Mouse (Mus musculus): Measurements from ENCODE around the gene Stxbp3.

The Stxbp3 gene

GRCm38 (mm10) chr3:108796386-108796785, 43.9 kb downstream of the Stxbp3 start:
- ATAC-seq (ENCODE audit: low TSS enrichment): no peak

- ATAC-seq (ENCODE audit: low TSS enrichment): no peak
Measured at GRCm38 (mm10) chr3:108795554-108796299, 44.6 kb downstream of the Stxbp3 start.

GRCm38 (mm10) chr3:108794780-108795179, 45.5 kb downstream of the Stxbp3 start:
- no peak for ATAC-seq (ENCODE audit: low TSS enrichment)

- ATAC-seq (ENCODE audit: low TSS enrichment): no peak
Measured at GRCm38 (mm10) chr3:108792420-108792819, 47.9 kb downstream of the Stxbp3 start.

- ATAC-seq (ENCODE audit: low TSS enrichment): peak; percentile 69
Measured at GRCm38 (mm10) chr3:108791054-108791706, 49.1 kb downstream of the Stxbp3 start.

- no peak for ATAC-seq (ENCODE audit: low TSS enrichment)
Measured at GRCm38 (mm10) chr3:108790499-108790898, 49.8 kb downstream of the Stxbp3 start.

GRCm38 (mm10) chr3:108789299-108789698, 51.0 kb downstream of the Stxbp3 start:
- ATAC-seq (ENCODE audit: low TSS enrichment): no peak

GRCm38 (mm10) chr3:108788455-108788794, 51.9 kb downstream of the Stxbp3 start:
- ATAC-seq (ENCODE audit: low TSS enrichment): no peak

GRCm38 (mm10) chr3:108787754-108788454, 52.4 kb downstream of the Stxbp3 start:
- ATAC-seq (ENCODE audit: low TSS enrichment): no peak

GRCm38 (mm10) chr3:108786520-108786919, 53.8 kb downstream of the Stxbp3 start:
- no peak for ATAC-seq (ENCODE audit: low TSS enrichment)

- ATAC-seq (ENCODE audit: low TSS enrichment): no peak
Measured at GRCm38 (mm10) chr3:108782364-108782895, 57.9 kb downstream of the Stxbp3 start.

- ATAC-seq (ENCODE audit: low TSS enrichment): 0 out of 2 replicates have a peak, but pooled peaks have one; percentile 11
Measured at GRCm38 (mm10) chr3:108781884-108782270, 58.4 kb downstream of the Stxbp3 start.

GRCm38 (mm10) chr3:108781238-108781883, 59.0 kb downstream of the Stxbp3 start:
- ATAC-seq (ENCODE audit: low TSS enrichment): peak; percentile 96

- no peak for ATAC-seq (ENCODE audit: low TSS enrichment)
Measured at GRCm38 (mm10) chr3:108778761-108779540, 61.4 kb downstream of the Stxbp3 start.

GRCm38 (mm10) chr3:108772811-108773210, 67.5 kb downstream of the Stxbp3 start:
- ATAC-seq (ENCODE audit: low TSS enrichment): no peak

GRCm38 (mm10) chr3:108772211-108772610, 68.1 kb downstream of the Stxbp3 start:
- peak; percentile 95 for ATAC-seq (ENCODE audit: low TSS enrichment)

- peak; percentile 74 for ATAC-seq (ENCODE audit: low TSS enrichment)
Measured at GRCm38 (mm10) chr3:108770725-108771368, 69.5 kb downstream of the Stxbp3 start.

GRCm38 (mm10) chr3:108769547-108769946, 70.8 kb downstream of the Stxbp3 start:
- no peak for ATAC-seq (ENCODE audit: low TSS enrichment)

- ATAC-seq (ENCODE audit: low TSS enrichment): no peak
Measured at GRCm38 (mm10) chr3:108767416-108767815, 72.9 kb downstream of the Stxbp3 start.

- no peak for ATAC-seq (ENCODE audit: low TSS enrichment)
Measured at GRCm38 (mm10) chr3:108766943-108767342, 73.4 kb downstream of the Stxbp3 start.

- ATAC-seq (ENCODE audit: low TSS enrichment): no peak
Measured at GRCm38 (mm10) chr3:108765476-108765875, 74.8 kb downstream of the Stxbp3 start.
